Mouse (Mus musculus) layer of hippocampus, adult 18-20 months (tissue): Measurements from ENCODE around the gene Gm3383. TPM values are rescaled to one million over a fixed set of nuclear protein-coding genes. Genes with fewer than 3 reads are reported as not detected.
"Not testable (repeated sequence)": the region's sequence is repeated elsewhere in the genome, so short reads cannot be mapped to it uniquely, and the experiment has no call there.

Experiments
- DNase-seq, 2 experiments: peaks; one replicate each; pipeline ENCODE4 v3.0.0; 2022; ENCODE audit warnings: low spot score in 2 of 2
- long read RNA-seq: library from polyadenylated mRNA; stranded (forward); transcript quantifications from one replicate; pipeline ENCODE4 v2.0.0, GENCODE M21; 2021
- total RNA-seq, 2 experiments: library from RNA; stranded (reverse); gene quantifications; 2 replicates each; pipeline ENCODE4 v1.2.3; 2021

The Gm3383 gene
- 1 to 10 TPM; 3.0 to 3.6 TPM for total RNA-seq
- long read RNA-seq, partial matches to known transcripts = 1 of 2 reads
- long read RNA-seq, other reads (novel, unspliced or antisense) = 1 of 2 reads

GRCm38 (mm10) chr14:5807882-5808281, at the start of gene Gm3383:
Gm3383 (minus strand) TSS chr14:5807982.
- not testable (repeated sequence) for DNase-seq

GRCm38 (mm10) chr14:5855911-5856310, 48.1 kb upstream of the Gm3383 start:
- not testable (repeated sequence) for DNase-seq

- not testable (repeated sequence) for DNase-seq
Measured at GRCm38 (mm10) chr14:5830229-5830628, 22.4 kb upstream of the Gm3383 start, which contains the start of gene Gm3424. Gm3424 (minus strand) TSS chr14:5830329.

GRCm38 (mm10) chr14:5812699-5813356, 5.0 kb upstream of the Gm3383 start:
- DNase-seq = not testable (repeated sequence)

GRCm38 (mm10) chr14:5741477-5741876, 66.3 kb downstream of the Gm3383 start, which contains the start of gene Gm3373:
Gm3373 (minus strand) TSS chr14:5741577.
- not testable (repeated sequence) for DNase-seq

- DNase-seq = not testable (repeated sequence)
Measured at GRCm38 (mm10) chr14:5687357-5687756, 120.4 kb downstream of the Gm3383 start, which contains the start of gene Gm9603. Gm9603 (minus strand) TSS chr14:5687457.

- not testable (repeated sequence) for DNase-seq
Measured at GRCm38 (mm10) chr14:5632928-5633327, 174.9 kb downstream of the Gm3383 start, which contains the start of gene Gm8265. Gm8265 (minus strand) TSS chr14:5633028.

Other genes with a start within 250 kb of the Gm3383 start
- gene Gm8265, start 175.0 kb downstream of the Gm3383 start, total RNA-seq = not detected
- not detected for gene Gm9603, start 120.5 kb downstream of the Gm3383 start, total RNA-seq
- gene Gm3373, start 66.4 kb downstream of the Gm3383 start, total RNA-seq = under 1 TPM; 0.30 TPM
- not detected for gene Gm3424, start 22.3 kb upstream of the Gm3383 start, total RNA-seq
- gene Gm8237, start 72.4 kb upstream of the Gm3383 start, total RNA-seq = under 1 TPM; 0.59 to 0.91 TPM
- 1 to 10 TPM in 1 of 2 experiments, under 1 TPM in 1; 0.67 to 1.2 TPM for gene Gm3248, start 153.8 kb upstream of the Gm3383 start, total RNA-seq
- not detected for gene Gm3453, start 171.2 kb upstream of the Gm3383 start, total RNA-seq